Mouse (Mus musculus) embryo, embryonic 10.5 days (tissue): ENCODE data around the gene 4933428G20Rik.

Source experiments
- DNase-seq: peaks from one replicate; pipeline ENCODE4 v3.0.0-alpha.2; 2015; ENCODE audit warnings: low spot score

The 4933428G20Rik gene

DNA sequence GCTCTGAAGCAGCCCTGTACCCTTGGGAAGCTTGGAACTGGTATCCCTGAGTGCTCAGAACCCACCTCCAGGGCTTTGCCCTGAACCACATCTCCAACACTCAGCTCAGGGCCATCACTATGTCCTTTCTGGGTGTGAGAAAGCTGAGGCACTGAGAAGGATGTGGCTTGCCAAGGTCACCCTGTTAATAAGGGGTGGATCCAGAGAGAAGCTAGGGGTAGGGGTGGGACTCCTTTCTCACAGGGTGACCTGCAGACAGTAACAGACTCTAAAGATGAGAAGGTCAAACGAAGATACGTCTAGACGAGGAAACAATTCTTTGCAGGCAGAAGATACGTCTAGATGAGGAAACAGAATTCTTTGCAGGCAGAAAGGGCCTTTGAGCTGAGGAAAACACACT is 2.7 kb upstream of the 4933428G20Rik start:
- DNase-seq: no peak

DNA sequence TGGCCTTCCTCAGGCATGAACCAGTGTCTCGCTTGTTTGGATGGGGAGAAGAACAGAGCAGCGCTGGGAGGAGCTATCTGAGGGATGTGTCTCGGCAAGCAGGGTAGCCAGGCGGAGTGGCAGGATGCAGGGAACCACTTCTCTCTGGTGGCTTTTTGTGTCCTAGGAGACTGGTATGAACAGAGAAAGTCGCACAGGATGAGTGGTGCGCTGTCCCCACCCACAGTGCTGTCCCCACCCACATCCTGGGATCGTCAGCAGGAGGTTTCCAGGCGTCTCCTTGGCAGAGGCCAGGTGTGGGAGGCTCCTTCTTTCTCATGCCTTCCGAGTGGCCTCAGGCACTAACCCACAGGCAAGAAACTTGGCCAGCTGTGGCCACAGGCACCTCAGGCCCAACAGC is 2.2 kb upstream of the 4933428G20Rik start:
- no peak for DNase-seq

DNA sequence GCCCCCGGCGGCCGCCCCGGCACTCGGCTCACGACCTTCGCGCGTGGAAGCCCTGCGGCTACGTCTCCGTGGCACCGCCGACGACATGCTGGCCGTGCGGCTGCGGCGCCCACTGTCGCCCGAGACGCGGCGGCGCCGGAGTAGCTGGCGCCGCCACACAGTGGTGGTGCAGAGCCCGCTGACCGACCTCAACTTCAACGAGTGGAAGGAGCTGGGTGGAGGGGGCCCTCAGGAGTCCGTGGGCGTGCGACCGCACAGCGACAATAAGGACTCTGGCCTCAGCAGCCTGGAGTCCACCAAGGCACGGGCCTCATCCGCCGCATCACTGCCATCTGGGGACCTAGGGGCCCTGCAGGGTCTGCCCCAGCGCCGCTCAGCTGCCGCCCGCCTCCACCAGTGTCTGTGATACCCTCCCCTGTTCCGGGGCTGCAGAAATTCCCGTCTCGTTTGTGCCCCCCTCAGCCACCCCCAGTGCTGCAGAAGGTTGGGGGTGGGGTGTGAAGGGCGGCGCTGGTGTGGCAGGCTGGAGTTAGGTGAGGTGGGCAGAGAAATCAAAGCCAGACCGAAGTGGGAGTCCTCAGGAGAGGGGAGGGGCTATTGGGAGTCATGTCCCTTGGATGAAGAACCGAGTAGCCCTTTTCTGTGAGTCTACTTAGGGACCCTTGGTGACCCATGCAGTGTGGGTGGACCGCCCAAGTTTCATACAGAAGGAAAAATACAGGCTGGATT is 744 bp upstream of the 4933428G20Rik start:
- peak; percentile 23 for DNase-seq

DNA sequence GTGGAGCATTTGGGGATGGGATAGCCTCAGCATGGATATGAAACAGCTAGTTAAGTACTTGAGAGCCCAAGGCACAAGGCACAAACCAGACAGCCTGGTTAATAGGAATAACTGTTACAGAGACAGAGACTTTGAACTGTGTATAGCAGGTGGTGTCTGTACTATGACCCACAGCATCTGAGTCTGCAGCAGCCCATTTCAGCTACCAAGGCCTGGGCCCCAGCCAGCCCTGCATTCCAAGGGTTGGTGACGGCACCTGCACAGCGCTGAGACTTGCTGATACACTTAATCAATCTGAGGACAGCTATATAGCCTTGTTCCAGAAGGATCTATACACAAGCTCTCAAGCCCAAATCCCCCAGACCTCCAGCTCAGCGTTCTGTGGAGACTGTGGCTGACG is 2.6 kb downstream of the 4933428G20Rik start:
- DNase-seq: no peak

DNA sequence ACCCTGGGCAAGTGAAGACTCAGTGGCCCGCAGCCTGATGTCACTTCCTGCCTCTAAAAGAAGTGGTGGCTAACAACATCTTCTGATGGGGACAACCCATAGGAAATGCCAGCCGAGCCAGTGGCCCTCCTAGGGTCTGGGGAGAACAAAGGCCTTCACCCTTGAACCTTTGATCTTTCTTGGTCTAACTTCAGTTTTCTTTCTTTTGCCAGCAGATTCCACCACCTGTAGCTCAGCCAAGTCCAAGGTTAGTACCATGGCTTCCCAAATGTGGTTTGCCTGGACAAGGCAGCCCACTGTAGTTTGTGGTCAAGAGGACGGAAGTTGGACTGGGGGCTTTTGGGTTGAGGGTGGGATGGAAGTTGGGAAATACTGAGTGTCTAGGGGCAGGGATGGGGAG is 7.3 kb downstream of the 4933428G20Rik start:
- DNase-seq: no peak

DNA sequence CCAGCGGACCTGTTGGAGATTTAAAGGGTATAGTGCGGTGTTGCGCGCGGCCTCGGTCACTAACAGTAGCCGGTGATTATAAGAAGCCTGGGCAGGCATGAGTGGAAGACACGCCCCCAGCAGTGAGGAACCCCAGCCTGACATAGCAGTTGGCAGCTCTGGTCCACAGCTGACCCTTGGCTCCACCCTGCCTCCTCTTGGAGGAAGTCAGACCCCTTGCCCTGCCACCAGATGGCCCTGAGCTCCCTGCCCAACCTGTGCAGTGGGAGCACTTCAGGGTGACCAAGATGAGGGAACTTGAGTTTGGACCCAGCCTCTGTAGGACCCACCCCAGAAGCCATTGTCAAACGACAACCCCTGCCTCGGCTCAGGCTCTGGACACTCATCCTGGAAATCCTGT is 8.5 kb downstream of the 4933428G20Rik start:
- DNase-seq: no peak

DNA sequence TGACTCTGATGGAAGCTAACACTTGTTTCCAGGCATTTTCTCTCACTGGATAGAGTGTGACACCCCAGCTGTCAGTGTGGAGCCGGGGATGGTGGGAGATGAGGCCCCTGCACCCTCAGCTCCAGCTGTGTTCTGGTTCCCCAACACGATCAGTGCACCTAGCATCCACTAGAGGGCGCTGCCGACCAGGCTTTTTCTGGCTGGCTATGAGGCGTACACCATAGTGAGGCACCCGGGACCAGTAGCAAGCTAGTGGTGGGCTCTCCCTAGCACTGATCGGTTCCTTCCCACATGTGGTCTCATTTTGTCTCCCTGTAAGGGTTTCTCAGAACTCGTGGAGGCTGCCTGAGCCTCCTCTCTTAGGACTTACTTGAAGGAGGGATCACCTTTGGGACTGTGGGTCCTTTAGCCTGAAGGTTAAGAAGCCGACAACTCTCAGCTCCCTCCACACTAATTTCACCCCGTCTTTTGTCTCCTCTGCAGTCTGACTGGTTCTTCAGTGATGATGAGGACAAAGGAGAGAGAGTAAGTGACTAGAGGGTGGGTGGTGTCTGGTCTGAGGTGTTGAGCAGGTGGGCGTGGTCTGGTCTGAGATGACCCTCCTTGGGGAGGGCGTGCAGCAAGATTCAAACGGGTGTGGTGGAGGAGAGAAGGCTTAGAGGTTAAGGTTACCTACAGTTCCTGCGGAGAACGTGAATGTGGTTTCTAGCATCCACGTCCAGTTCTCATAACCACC is 10.4 kb downstream of the 4933428G20Rik start:
- peak; percentile 92 for DNase-seq

DNA sequence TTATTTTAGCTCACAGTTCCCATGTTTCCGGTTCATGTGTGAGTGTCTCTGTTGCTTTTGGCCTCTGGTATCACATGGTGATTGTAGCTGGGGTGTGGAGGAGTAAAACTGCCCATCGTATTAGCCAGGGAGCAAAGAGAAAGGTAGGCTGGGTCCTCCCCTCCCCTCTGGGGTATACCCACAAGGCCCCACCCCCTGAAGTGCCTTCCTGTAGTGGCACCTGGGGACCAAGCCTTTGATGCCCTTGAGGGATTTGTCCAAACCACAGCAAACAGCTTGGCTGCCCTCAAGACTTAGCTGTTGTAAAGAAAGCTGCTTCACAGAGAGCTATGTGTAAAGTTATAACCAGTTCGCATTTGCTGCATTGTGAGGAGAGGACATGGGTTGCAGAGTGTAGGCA is 12.5 kb downstream of the 4933428G20Rik start:
- no peak for DNase-seq

DNA sequence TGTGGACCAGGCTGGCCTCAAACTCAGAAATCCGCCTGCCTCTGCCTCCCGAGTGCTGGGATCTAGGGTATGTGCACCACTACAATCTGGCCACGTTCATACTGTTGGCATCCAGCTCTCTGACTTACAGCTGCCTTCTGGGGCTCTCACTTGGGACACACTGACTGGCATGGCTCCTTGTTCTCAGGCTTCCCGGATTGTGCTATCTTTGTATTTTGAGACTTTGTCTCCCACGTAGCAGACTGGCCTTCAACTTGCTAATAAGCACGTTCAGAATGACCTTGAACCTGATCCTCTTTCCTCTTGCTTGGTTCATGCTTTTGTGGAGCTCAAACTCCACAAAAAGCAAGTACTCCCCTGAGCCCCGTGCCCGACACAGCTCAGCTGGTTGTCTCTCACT is 14.5 kb downstream of the 4933428G20Rik start:
- no peak for DNase-seq

DNA sequence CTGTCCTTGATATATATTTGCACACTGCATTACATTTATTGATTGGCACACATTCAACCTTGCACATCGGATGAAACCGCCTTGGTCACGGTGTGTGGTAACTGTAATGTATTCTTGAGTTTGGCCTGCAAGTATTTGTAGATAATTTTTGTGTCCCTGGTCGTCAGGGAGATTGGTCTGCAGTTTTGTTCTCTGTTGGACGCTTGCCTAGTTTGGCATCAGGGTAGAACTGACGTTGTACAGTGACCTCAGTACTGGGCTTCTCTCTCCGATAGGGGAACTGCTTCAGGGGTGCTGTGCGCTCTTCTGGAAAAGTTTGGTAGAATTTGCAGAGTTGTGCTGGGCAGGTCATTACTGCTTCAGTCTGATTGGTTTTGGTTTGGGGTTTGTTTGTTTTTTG is 20.3 kb downstream of the 4933428G20Rik start:
- no peak for DNase-seq

DNA sequence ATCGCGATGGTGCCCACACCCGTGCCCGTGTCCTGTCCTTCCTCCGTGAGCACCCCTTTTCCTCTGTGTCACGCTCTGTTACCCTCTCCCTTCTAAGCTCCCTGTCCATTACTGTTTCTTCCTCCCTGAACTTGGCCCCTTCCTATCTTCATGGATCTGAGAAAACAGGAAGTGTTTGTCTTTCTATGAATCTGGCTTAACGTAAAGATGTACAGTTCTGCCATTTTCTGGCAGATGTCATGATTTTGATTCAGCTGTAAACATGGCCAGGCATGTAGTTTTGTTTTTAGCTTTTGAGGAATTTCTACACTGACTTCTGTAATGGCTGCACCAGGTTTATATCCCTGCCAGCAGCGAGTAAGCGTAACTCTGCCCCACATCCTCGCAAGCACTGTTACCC is 21.1 kb downstream of the 4933428G20Rik start:
- DNase-seq: no peak

DNA sequence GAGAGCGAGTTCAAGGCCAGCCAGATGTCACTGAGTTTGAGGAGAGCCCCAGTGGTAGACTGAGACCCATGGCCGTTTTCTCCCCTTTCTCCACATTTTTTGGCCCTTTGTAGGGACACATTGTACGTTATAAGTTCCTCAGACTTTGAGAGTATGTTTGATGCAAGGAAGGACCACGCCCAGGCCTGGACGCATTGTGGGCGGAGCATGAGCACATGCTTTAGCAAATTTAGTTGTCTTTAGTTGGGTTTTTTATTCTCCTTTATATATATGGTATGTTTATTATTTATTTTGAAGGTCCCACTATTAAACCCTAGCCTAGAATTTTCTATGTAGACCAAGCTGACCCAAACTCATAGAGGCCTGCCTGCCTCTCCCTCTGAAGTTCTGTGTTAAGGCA is 21.8 kb downstream of the 4933428G20Rik start:
- DNase-seq: no peak

DNA sequence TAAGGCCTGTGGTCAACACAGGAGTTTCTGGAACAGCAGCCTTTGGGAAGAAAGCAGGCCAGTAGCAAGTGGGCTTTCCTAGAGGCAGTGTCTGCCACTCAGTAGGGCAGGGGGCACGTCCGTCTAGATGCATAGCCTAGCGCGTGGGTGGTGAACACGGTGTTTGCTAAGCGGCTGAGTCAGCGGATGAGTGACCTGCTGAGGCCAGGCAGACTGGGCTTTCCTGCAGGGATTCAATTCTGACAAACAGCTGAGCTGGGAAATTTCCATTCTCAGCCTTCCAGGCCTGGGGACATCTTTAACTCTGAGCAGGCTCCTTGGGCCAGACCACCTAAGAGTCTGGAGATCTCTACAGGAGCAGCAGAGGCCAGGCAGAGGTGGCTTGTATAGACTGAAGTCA is 22.7 kb downstream of the 4933428G20Rik start:
- DNase-seq: no peak

DNA sequence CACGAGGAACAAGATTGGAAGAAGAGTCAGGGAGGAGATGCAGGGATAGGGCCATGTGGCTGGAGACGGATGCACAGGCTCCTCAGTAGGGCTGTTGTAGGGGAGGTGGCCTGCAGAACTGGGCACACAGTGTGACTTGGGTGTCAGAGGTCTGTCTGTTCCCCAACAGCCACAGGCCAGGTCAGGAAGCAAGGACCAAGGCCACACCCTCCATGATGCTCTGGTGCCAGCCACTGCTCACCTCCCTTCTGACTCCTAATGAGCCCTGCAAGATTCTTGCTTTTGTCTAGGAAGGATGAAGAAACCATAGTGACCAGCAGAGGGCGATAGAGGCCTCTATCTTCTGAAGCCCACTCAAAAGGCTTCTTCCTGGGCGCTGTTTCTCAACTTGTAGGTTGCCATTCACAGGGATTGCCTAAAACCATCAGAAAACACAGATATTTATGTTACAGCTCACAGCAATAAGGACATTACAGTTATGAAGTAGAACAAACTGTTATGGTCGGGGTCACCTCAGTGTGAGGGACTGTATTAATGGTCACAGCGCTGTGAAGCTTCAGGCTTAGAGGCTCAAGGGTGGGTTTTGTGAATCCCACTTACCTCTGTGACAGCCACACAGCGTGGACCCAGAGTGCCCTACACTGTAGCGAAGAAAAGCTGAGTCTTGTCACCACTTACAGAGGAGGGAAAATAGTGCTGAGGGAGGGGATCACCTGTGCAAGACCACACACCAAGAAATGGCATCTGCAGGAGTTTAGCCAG is 23.6 kb downstream of the 4933428G20Rik start:
- DNase-seq: peak; percentile 91

DNA sequence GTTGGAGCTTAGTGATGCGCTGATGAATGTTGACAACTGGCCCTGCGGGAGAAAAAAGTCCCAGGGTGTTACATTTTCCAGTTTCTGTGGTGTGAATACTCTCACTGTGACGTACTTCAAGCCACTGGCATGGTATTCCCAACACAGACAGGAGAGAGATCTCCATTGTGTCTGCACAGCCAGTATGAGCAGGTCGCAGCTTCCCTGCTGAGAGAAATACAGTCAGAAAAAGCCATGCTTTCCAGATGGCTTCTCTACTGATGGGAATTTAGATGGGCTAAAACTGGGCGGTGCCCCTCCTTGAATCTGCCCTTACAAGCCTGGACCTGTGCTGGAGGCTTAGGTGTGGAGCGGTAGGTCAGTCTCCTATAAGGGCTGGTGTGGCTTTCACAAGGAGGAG is 28.9 kb downstream of the 4933428G20Rik start:
- no peak for DNase-seq

DNA sequence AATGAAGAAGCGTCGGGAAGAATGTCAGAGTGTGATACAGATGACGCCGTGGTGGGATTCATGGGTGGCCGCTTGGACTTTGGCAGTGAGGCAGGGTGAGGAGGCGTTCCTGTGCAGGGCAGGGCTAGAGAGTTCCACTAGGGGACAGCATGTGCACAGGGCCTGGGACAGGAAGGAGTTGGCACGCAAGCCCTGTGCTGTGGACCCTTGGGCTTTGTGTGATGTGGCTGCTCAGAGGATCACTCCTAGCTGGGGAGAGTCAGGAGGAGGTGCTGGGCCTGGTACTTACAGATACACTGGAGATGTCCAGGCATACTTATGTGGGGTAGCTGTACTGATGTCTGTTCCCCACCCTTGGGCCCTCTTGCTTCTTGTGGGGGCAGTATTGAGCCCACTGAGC is 30.3 kb downstream of the 4933428G20Rik start:
- no peak for DNase-seq

DNA sequence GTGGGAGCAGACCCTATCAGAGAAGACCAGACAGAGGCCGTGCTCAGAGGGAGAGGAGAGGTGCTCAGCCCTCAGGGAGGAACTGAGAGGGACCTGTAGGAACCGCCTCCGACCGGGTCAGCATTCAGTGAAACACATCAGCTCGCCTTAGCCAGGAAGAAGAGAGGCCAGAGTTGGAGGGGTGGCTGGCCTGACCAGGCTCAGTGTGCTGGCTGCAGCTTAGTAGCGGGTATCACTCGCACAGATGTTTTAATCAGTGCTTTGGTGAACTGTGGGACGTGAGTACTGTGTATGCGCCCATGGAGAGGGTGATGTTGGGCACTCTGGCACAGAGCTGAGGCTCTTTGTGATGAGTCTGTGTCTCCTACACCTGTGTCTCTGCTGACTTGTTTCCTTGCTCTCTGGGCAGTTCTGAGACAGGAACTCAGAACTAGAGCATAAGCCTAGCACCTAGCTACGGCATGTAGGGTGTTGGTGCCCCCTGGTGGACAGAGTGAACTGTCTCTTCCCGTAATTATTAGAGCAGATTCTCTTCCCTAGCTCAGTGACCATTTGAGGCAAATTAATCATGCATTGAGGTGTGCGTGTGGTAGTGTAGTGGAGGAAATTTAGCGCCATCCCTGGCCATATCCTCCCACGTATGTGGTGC is 31.4 kb downstream of the 4933428G20Rik start:
- peak; percentile 96 for DNase-seq

DNA sequence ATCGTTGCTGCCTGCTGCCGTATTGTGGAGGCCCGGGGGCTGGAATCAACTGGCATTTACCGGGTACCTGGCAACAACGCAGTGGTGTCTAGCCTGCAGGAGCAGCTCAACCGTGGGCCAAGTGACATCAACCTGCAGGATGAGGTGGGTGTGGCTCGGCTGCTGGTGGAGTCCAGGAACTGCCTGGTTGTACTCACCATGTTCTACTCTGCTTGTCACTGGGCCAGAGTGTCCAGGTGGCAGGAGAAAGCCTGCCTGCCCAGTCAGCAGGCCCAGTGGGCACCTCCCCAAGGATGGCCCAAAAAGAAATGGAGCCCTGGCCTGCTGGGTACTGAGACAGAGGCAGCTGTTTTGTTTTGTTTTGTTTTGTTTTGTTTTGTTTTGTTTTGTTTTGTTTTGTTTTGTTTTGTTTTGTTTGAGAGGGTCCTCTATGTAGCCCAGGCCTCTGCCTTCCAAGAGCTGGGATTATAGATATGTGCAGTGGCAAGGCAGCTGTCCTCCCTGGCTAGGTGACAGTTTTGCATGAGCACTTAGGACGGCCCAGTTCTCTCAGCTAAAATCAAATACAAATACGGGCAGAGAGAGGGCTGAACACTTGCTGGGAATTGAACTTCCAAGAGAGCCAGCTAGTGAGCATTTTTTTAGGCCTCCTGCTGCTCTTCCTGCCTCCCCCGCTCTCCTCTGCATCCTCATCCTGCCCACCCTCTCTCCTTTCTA is 33.5 kb downstream of the 4933428G20Rik start:
- no peak for DNase-seq

DNA sequence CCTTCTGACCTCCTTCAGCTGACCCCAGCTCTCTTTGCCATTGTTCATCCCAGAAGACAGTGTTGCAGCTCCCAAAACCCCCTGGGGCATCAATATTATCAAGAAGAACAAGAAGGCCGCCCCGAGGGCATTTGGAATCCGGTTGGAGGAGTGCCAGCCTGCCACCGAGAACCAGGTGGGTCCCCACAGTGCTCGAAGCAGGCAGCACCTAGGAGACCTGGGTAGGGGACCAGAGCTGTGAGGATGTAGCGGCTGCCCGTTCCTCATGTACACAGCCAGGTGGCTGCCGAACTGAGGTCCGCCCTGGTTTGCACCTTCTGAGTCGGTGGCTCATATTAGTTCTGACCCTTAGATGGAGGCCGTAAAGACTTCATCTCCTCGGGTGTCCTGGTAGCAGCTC is 34.2 kb downstream of the 4933428G20Rik start:
- DNase-seq: no peak

DNA sequence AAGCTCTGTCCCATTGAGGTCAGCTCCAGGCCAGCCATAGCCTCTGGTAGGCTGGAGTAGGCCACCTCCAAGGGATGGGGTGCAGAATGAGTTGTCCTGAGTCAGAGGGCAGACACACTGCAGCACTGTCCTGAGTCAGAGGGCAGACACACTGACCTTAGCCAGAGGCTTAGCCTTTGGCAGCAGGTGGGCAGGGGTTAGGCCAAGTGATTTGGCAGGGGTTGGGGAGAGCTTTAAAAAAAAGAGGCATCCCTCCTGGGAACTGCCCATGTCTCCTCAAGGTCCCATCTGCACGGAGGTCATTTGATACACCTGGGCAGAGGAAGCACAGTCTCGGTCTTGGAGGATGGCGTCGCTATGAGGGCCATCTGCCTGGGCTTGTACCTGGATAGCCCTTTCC is 36.1 kb downstream of the 4933428G20Rik start:
- no peak for DNase-seq

DNA sequence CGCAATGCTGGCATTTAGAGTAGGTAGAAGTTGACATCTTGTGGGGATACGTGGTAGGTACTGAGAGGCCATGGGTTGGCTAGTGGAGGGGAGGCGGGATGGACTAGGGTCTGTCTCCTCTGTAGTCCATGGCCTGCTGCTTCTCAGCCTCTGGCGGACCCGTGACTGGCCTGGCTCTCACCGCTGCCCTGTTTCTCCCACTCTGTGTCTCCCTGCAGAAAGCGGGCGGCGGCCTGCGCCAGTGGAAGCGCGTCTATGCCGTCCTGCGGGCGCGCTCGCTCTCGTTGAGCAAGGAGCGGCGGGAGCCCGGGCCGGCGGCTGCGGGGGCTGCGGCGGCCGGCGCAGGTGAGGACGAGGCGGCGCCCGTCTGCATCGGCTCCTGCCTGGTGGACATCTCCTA is 37.0 kb downstream of the 4933428G20Rik start:
- no peak for DNase-seq

DNA sequence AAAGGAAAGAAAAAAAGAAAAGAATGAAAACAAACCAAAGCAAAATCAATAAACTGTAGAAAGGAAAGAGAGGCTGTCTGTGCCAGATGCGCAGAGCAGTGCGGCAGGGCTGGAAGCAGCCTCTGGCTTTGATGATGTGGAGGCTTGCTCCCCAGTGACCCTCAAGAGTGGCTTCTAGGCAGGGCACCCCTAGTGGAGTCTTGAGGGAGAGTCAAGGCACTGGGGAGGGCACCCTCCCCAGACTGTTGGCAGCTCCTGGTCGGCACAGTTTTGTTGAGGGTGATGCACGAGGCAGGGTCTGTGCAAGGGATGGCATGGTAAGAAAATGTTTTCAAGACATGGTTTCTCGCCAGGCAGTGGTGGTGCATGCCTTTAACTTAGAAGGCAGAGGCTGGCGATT is 37.6 kb downstream of the 4933428G20Rik start:
- DNase-seq: no peak
